Mouse (Mus musculus): ENCODE results near the gene Fat3. TPM values are rescaled to one million over a fixed set of nuclear protein-coding genes. Genes with fewer than 3 reads are reported as not detected.

The Fat3 gene
- polyA plus RNA-seq, 1 experiment from 2014 or later = 10.2 TPM

DNA sequence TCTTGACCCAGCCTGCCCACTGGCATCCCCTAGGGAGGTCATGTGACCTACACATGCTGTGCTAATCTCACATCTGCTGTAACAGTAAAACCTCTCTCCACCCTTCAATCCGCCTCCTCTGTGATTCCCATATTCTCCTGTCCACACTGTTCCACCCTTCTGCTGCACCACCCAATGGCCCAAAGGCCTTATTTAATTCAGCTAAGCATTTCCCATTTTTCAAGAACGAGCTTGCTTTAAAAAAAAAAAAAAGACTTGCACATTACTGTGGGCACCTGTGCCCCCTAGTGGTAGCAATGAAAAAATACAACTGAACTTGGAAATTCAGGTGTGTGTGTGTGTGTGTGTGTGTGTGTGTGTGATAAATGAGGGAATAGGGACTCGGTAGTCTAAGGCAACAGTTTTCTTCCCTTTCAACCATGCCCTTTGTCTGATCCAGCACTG lies 620.9 kb downstream of the Fat3 start:
- Histone ChIP-seq H3K27ac (replicated peaks) (no peak overlapping the region), H3K27me3 (replicated peaks) (no peaks in the 10 kb centered on the region), H3K4me1 (no peaks in the 10 kb centered on the region), H3K4me2 (peak overlapping the region; percentile 19; the same call in 1 of the 2 replicates), H3K4me3 (replicated peaks) (no peak overlapping the region), H3K9ac (replicated peaks) (no peak overlapping the region), H3K36me3 (no peaks in the 10 kb centered on the region), H3K9me3 (replicated peaks) (no peaks in the 10 kb centered on the region)
- peak; percentile 55 for ATAC-seq (ENCODE audit: low FRiP score)
- 13% methylated on average over 3 of the region's 3 CpGs for WGBS

DNA sequence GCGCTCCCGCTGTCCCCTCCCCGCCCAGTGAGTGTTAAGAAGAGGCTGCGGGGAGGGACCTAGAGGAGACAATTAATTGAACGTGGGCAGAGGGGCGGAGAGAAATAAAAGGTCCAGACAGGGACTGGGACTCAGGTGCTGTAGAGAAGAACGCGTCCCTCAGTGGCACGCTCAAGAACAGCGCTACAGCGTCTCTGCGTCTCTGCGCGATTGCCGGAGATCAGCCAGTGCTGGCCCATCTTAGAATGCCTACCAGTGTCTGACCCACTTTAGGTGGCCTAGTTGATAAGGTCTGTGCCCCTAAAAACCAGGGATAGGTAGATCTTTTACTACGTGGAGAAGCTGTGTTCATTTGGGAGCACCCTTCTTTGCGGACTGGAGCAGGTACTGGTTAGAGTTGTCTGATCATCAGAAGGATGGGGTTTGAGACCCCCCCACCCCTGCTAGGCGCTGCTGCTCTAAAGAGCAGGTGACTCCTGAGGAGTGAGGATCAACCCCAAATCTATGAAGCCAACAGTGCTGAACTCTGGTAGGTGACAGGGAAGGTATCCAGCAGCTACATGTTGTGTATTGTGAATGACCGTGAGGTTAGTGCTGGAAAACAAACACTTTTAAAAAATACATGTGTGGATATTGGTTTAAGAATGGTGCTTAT lies 626.5 kb downstream of the Fat3 start, which contains the start of gene Mtnr1b:
Gene Mtnr1b, minus strand, starts transcription at position 51 of the 655 bp plus-strand sequence.
- Histone ChIP-seq H3K9ac (replicated peaks) (no peak within 1 kb of the TSS), H3K27me3 (replicated peaks) (peaks cover 6% of the 10 kb centered on the region; the same call in 1 of the 2 replicates), H3K36me3 (no peaks in the 10 kb centered on the region), H3K4me2 (peak within 1 kb of the TSS; percentile 13; the same call in 1 of the 2 replicates), H3K4me1 (no peaks in the 10 kb centered on the region), H3K4me3 (replicated peaks) (no peak within 1 kb of the TSS), H3K27ac (replicated peaks) (no peak within 1 kb of the TSS), H3K9me3 (replicated peaks) (no peaks in the 10 kb centered on the region)
- 61% methylated on average over 19 of the region's 19 CpGs for WGBS
- no peak for ATAC-seq (ENCODE audit: low FRiP score)

DNA sequence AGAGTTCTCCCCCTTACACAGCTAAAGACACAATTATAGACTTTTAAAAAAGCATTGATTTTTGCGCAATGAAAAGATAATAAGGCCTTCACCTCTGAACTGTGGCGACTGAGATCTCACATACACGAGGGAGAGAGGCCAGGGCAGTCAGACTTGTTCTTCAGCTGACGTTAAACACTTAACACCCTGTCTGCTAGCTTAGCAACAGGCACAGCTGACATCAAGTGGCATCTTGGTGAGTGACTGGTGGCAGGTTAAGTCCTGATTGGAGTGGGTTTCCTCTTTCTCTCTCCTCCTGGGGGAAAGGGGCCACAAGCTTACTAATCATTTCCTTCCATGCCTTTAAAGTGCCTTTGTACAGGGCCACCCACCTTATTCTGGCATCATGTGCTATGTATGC lies 631.1 kb downstream of the Fat3 start:
- peaks cover 13% of the 10 kb centered on the region for H3K4me1 ChIP-seq
- H3K9me3 ChIP-seq (replicated peaks) = no peaks in the 10 kb centered on the region
- no peak overlapping the region for H3K4me2 ChIP-seq
- no peak for ATAC-seq (ENCODE audit: low FRiP score)
- WGBS = 79% methylated on average over 4 of the region's 4 CpGs
- H3K27me3 ChIP-seq (replicated peaks) = peaks cover 6% of the 10 kb centered on the region; the same call in 1 of the 2 replicates
- no peak overlapping the region for H3K27ac ChIP-seq (replicated peaks)
- H3K9ac ChIP-seq (replicated peaks) = no peak overlapping the region
- H3K36me3 ChIP-seq = no peaks in the 10 kb centered on the region
- H3K4me3 ChIP-seq (replicated peaks) = no peak overlapping the region

DNA sequence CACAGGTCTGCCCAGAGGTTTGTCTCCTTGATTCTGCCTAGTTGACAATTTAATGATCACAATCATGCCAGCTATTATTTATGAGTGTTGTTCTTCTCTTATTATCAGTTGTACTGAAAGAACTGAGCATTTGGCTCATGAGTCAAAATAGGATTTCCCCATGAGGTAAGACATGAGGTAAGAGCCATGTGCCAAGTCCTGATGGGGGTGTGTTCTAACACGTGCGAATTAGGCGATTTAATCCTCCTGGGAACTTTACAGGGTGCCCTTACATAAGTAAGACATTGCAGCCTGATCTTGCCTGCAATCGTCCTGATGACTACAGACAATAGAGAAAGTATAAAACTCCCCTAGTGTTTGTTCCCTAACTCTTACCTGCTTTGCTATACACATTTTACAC lies 631.6 kb downstream of the Fat3 start:
- no peaks in the 10 kb centered on the region for H3K36me3 ChIP-seq
- no peak overlapping the region for H3K27ac ChIP-seq (replicated peaks)
- peaks cover 6% of the 10 kb centered on the region; the same call in 1 of the 2 replicates for H3K27me3 ChIP-seq (replicated peaks)
- no peaks in the 10 kb centered on the region for H3K9me3 ChIP-seq (replicated peaks)
- H3K4me2 ChIP-seq = no peak overlapping the region
- peaks cover 13% of the 10 kb centered on the region for H3K4me1 ChIP-seq
- H3K9ac ChIP-seq (replicated peaks) = no peak overlapping the region
- ATAC-seq (ENCODE audit: low FRiP score) = no peak
- H3K4me3 ChIP-seq (replicated peaks) = no peak overlapping the region
- WGBS = 75% methylated on average over 4 of the region's 4 CpGs

DNA sequence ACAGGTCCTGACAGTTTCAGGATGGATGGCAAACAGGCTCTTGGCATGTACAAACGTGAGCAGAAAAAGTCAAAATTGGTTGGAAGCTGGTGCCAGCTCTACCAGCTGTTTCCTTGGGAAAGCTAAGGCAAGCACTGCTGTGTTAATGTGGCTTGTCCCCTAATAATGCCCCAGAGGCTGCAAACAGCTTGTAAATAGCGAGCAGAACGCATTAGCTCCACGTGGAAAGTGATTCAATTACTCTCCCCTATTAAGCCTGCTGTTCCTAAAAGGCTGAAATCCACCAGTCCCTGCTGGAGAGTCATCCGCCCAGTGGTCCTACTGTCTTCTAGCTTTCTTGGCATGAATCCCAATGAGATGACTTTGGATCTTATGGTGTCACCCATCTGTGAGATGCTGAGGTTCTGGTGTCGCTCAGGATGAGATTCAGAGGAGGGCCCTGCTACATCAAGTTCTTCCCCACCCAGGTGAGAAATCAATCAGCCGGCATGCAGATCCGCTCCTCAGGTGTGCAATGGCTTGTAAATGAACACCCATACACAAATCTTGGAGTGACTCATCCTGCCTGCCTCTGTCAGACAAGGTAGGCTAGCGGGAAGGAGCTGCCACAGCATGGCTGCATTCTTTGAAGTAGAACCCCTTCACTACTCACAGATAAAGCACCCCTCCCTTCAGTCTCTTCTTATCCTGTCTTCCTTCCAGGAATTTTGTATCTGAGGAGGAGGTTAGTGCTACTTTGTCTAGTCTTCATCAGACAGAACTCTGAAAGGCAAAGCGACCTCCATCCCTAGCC lies 634.6 kb downstream of the Fat3 start:
- Histone ChIP-seq H3K9me3 (replicated peaks) (no peaks in the 10 kb centered on the region), H3K27me3 (replicated peaks) (no peaks in the 10 kb centered on the region; the same call in 1 of the 2 replicates), H3K36me3 (no peaks in the 10 kb centered on the region), H3K4me2 (no peak overlapping the region), H3K27ac (replicated peaks) (no peak overlapping the region), H3K4me1 (peaks cover 13% of the 10 kb centered on the region), H3K4me3 (replicated peaks) (no peak overlapping the region), H3K9ac (replicated peaks) (no peak overlapping the region)
- 44% methylated on average over 10 of the region's 10 CpGs for WGBS
- ATAC-seq (ENCODE audit: low FRiP score) = peak; percentile 91

DNA sequence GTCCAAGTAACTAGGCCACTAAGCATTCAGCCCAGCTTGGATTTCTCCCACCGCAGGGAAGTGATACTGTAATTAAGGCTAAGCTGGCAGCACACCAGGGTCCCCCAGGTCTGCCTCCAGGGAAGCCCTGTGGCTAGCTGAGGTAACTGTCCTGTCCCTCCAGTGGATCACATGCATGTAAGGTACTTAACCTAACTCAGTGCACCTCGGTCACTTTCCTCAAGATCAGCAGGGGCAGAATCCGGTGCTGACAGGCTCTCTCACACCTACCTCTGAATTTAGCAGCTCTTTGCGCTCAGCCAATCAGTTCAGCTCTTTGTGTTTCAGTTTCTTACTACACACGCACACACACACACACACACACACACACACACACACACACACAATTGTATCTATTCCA lies 639.7 kb downstream of the Fat3 start:
- H3K4me2 ChIP-seq = no peak overlapping the region
- no peak overlapping the region for H3K9ac ChIP-seq (replicated peaks)
- no peaks in the 10 kb centered on the region for H3K36me3 ChIP-seq
- ATAC-seq (ENCODE audit: low FRiP score) = no peak
- H3K4me1 ChIP-seq = peaks cover 9% of the 10 kb centered on the region
- H3K27me3 ChIP-seq (replicated peaks) = no peaks in the 10 kb centered on the region
- no peaks in the 10 kb centered on the region for H3K9me3 ChIP-seq (replicated peaks)
- WGBS = 72% methylated on average over 5 of the region's 5 CpGs
- no peak overlapping the region for H3K4me3 ChIP-seq (replicated peaks)
- no peak overlapping the region for H3K27ac ChIP-seq (replicated peaks)

Data from neural tube, embryonic 15.5 days (tissue).